Mouse (Mus musculus) cerebellum, adult 9-10 months (tissue): ENCODE results near the gene Apln.

Experiments
- DNase-seq: peaks from one replicate; pipeline ENCODE4 v3.0.0; 2022

The Apln gene

GRCm38 (mm10) chrX:48016906-48017601, 17.6 kb downstream of the Apln start:
- peak; percentile 28 for DNase-seq

GRCm38 (mm10) chrX:48011656-48012055, 23.0 kb downstream of the Apln start:
- peak; percentile 87 for DNase-seq

- DNase-seq = no peak
Observed at GRCm38 (mm10) chrX:48006062-48006461, 28.6 kb downstream of the Apln start.

GRCm38 (mm10) chrX:48004786-48005185, 29.9 kb downstream of the Apln start:
- no peak for DNase-seq

- no peak for DNase-seq
Observed at GRCm38 (mm10) chrX:48001151-48001550, 33.5 kb downstream of the Apln start.

GRCm38 (mm10) chrX:47998412-47998811, 36.2 kb downstream of the Apln start:
- no peak for DNase-seq

- DNase-seq = peak; percentile 85
Observed at GRCm38 (mm10) chrX:47992606-47993005, 42.0 kb downstream of the Apln start.

- DNase-seq = no peak
Observed at GRCm38 (mm10) chrX:47988024-47988423, 46.6 kb downstream of the Apln start.

- DNase-seq = peak; percentile 53
Observed at GRCm38 (mm10) chrX:47985000-47985619, 49.5 kb downstream of the Apln start.

- DNase-seq = no peak
Observed at GRCm38 (mm10) chrX:47977078-47977477, 57.6 kb downstream of the Apln start.

GRCm38 (mm10) chrX:47976551-47976950, 58.1 kb downstream of the Apln start:
- DNase-seq = no peak
